Mouse (Mus musculus) CH12.LX (cell line): ENCODE results near the gene Iqschfp. TPM values are rescaled to one million over a fixed set of nuclear protein-coding genes. Genes with fewer than 3 reads are reported as not detected.

Source experiments
- DNase-seq: peaks from one replicate; pipeline ENCODE4 v3.0.0-alpha.2; 2013; ENCODE audit errors: extremely low read depth
- H3K27ac ChIP-seq: 2 replicates; pipeline ENCODE4 v1.5.1; 2012; ENCODE audit warnings: low read depth, mild to moderate bottlenecking, control low read depth, moderate library complexity; ENCODE audit not compliant: insufficient read depth
- H3K27me3 ChIP-seq: replicated peaks from 2 replicates; pipeline ENCODE3; 2012; ENCODE audit warnings: inconsistent platforms
- H3K36me3 ChIP-seq, 2 experiments: replicated peaks in 1 of 2; 2 replicates each; pipeline versions ENCODE3 to v1.6.1; 2012; ENCODE audit warnings: inconsistent platforms in 1 of 2, low read length in 1 of 2, mild to moderate bottlenecking in 1 of 2, mixed read lengths in 1 of 2, moderate library complexity in 1 of 2; ENCODE audit not compliant: control insufficient read depth in 1 of 2, insufficient read depth in 1 of 2
- H3K4me1 ChIP-seq, 2 experiments: 2 replicates each; pipeline ENCODE4 v1.6.1; 2012; ENCODE audit warnings: inconsistent platforms in 1 of 2, moderate library complexity in 1 of 2; ENCODE audit not compliant: insufficient read depth in 2 of 2, control insufficient read depth in 1 of 2
- H3K4me2 ChIP-seq: 2 replicates; pipeline ENCODE4 v1.6.1; 2012; ENCODE audit warnings: low read depth, mild to moderate bottlenecking, control low read depth; ENCODE audit not compliant: poor library complexity, insufficient read depth, severe bottlenecking
- H3K4me3 ChIP-seq, 3 experiments: fragments of 150-350 bp in 1 of 3; sonication (generic) in 1 of 3; replicated peaks in 1 of 3; 2 replicates each; pipeline versions ENCODE3 to v1.5.1; 2011 to 2012; ENCODE audit warnings: low read depth in 2 of 3, low read length in 2 of 3, mild to moderate bottlenecking in 2 of 3, moderate library complexity in 2 of 3, control low read depth in 1 of 3, improper control_type of control experiment in 1 of 3, inconsistent platforms in 1 of 3, mixed read lengths in 1 of 3; ENCODE audit not compliant: poor library complexity in 1 of 3
- H3K79me2 ChIP-seq: replicated peaks from 2 replicates; pipeline ENCODE4 v1.6.1; 2012; ENCODE audit warnings: mild to moderate bottlenecking, moderate library complexity; ENCODE audit not compliant: control insufficient read depth, poor library complexity, insufficient read depth, severe bottlenecking; ENCODE audit errors: extremely low read depth
- H3K9ac ChIP-seq: 2 replicates; pipeline ENCODE4 v1.6.1; 2012; ENCODE audit warnings: low read depth, mild to moderate bottlenecking, control low read depth, moderate library complexity; ENCODE audit not compliant: insufficient read depth
- H3K9me3 ChIP-seq: replicated peaks from 2 replicates; pipeline ENCODE3; 2012; ENCODE audit warnings: low read length, inconsistent platforms, mixed read lengths
- BHLHE40 ChIP-seq: IDR thresholded peaks from 2 replicates; pipeline ENCODE4 v1.6.1; 2011; ENCODE audit warnings: mild to moderate bottlenecking, low read depth, low read length, improper control_type of control experiment
- CHD2 ChIP-seq: IDR thresholded peaks from 2 replicates; pipeline ENCODE4 v1.6.1; 2011; ENCODE audit warnings: low read length, improper control_type of control experiment
- CTCF ChIP-seq, 2 experiments: IDR thresholded peaks in 1 of 2; conservative IDR thresholded peaks in 1 of 2; 2 replicates each; pipeline ENCODE4 v1.5.1; 2011 to 2012; ENCODE audit warnings: low read depth in 2 of 2, low read length in 2 of 2, improper control_type of control experiment in 1 of 2, inconsistent platforms in 1 of 2, mild to moderate bottlenecking in 1 of 2, moderate library complexity in 1 of 2
- ELF1 ChIP-seq: IDR thresholded peaks from 2 replicates; pipeline ENCODE4 v1.6.1; 2014; ENCODE audit warnings: low read depth, mild to moderate bottlenecking, inconsistent platforms, low read length, improper control_type of control experiment
- ETS1 ChIP-seq: conservative IDR thresholded peaks from 2 replicates; pipeline ENCODE4 v1.6.1; 2012; ENCODE audit warnings: low read depth, mild to moderate bottlenecking, inconsistent platforms, low read length, improper control_type of control experiment, moderate library complexity
- HCFC1 ChIP-seq: IDR thresholded peaks from 2 replicates; pipeline ENCODE4 v1.6.1; 2012; ENCODE audit warnings: low read depth, mild to moderate bottlenecking, inconsistent platforms, low read length, improper control_type of control experiment
- IRF4 ChIP-seq: IDR thresholded peaks from 2 replicates; pipeline ENCODE4 v1.6.1; 2014; ENCODE audit warnings: low read depth, mild to moderate bottlenecking, inconsistent platforms, low read length, improper control_type of control experiment
- JUN ChIP-seq: IDR thresholded peaks from 2 replicates; pipeline ENCODE4 v1.6.1; 2011; ENCODE audit warnings: low read depth, mild to moderate bottlenecking, low read length, improper control_type of control experiment, moderate library complexity; ENCODE audit not compliant: insufficient read depth
- KAT2A ChIP-seq: IDR thresholded peaks from 2 replicates; pipeline ENCODE4 v1.6.1; 2012; ENCODE audit warnings: low read length, improper control_type of control experiment, inconsistent platforms; ENCODE audit not compliant: insufficient replicate concordance
- MAFK ChIP-seq: IDR thresholded peaks from 2 replicates; pipeline ENCODE4 v1.6.1; 2011; ENCODE audit warnings: low read length, improper control_type of control experiment; ENCODE audit not compliant: insufficient replicate concordance
- MAX ChIP-seq: IDR thresholded peaks from 2 replicates; pipeline ENCODE4 v1.6.1; 2011; ENCODE audit warnings: low read length, improper control_type of control experiment
- MAZ ChIP-seq: IDR thresholded peaks from 2 replicates; pipeline ENCODE4 v1.6.1; 2012; ENCODE audit warnings: low read depth, mild to moderate bottlenecking, inconsistent platforms, low read length, improper control_type of control experiment, moderate library complexity
- MEF2A ChIP-seq: IDR thresholded peaks from 2 replicates; pipeline ENCODE4 v1.6.1; 2014; ENCODE audit warnings: low read depth, mild to moderate bottlenecking, inconsistent platforms, low read length, improper control_type of control experiment, borderline replicate concordance
- MXI1 ChIP-seq: IDR thresholded peaks from 2 replicates; pipeline ENCODE4 v1.6.1; 2011; ENCODE audit warnings: mild to moderate bottlenecking, low read depth, low read length, improper control_type of control experiment
- NELFE ChIP-seq: IDR thresholded peaks from 2 replicates; pipeline ENCODE4 v1.6.1; 2011; ENCODE audit warnings: low read depth, low read length, improper control_type of control experiment
- NRF1 ChIP-seq: IDR thresholded peaks from 2 replicates; pipeline ENCODE4 v1.6.1; 2014; ENCODE audit warnings: low read depth, mild to moderate bottlenecking, inconsistent platforms, low read length, improper control_type of control experiment, moderate library complexity
- POLR2A ChIP-seq: IDR thresholded peaks from 2 replicates; pipeline ENCODE4 v1.6.1; 2011; ENCODE audit warnings: low read depth, mild to moderate bottlenecking, improper control_type of control experiment, low read length
- POLR2AphosphoS2 ChIP-seq: IDR thresholded peaks from 2 replicates; pipeline ENCODE4 v1.6.1; 2011; ENCODE audit warnings: low read depth, low read length, improper control_type of control experiment
- RAD21 ChIP-seq: IDR thresholded peaks from 2 replicates; pipeline ENCODE4 v1.6.1; 2011; ENCODE audit warnings: low read depth, mild to moderate bottlenecking, low read length, improper control_type of control experiment, moderate library complexity
- RCOR1 ChIP-seq: conservative IDR thresholded peaks from 2 replicates; pipeline ENCODE4 v1.6.1; 2012; ENCODE audit warnings: low read depth, mild to moderate bottlenecking, inconsistent platforms, low read length, improper control_type of control experiment
- SMC3 ChIP-seq: IDR thresholded peaks from 2 replicates; pipeline ENCODE4 v1.6.1; 2011; ENCODE audit warnings: low read depth, low read length, improper control_type of control experiment
- TCF12 ChIP-seq: IDR thresholded peaks from 2 replicates; pipeline ENCODE4 v1.6.1; 2014; ENCODE audit warnings: low read depth, mild to moderate bottlenecking, inconsistent platforms, low read length, improper control_type of control experiment
- UBTF ChIP-seq: IDR thresholded peaks from 2 replicates; pipeline ENCODE4 v1.6.1; 2012; ENCODE audit warnings: low read depth, mild to moderate bottlenecking, inconsistent platforms, low read length, improper control_type of control experiment, moderate library complexity
- USF1 ChIP-seq: IDR thresholded peaks from 2 replicates; pipeline ENCODE4 v1.6.1; 2014; ENCODE audit warnings: low read depth, mild to moderate bottlenecking, inconsistent platforms, low read length, improper control_type of control experiment
- USF2 ChIP-seq: conservative IDR thresholded peaks from 2 replicates; pipeline ENCODE4 v1.6.1; 2011; ENCODE audit warnings: low read depth, low read length, improper control_type of control experiment
- ZMIZ1 ChIP-seq: IDR thresholded peaks from 2 replicates; pipeline ENCODE4 v1.6.1; 2012; ENCODE audit warnings: low read depth, mild to moderate bottlenecking, inconsistent platforms, low read length, improper control_type of control experiment
- ZNF384 ChIP-seq: IDR thresholded peaks from 2 replicates; pipeline ENCODE4 v1.6.1; 2012; ENCODE audit warnings: low read depth, low read length, improper control_type of control experiment, inconsistent platforms
- dilution Hi-C: fragments of 300-500 bp; cut with MboI; formaldehyde crosslinking; loops from 2 replicates; pipeline ENCODE4 v1.14.3; 2020; ENCODE audit warnings: low sequenced_read_pairs; ENCODE audit not compliant: extremely low pct_unique_long_range_greater_than_20kb, extremely low pct_ligation_motif_present
- in situ Hi-C: fragments of 300-500 bp; cut with MboI; formaldehyde crosslinking; loops from 3 replicates; pipeline ENCODE4 v1.14.3; 2019; ENCODE audit warnings: low sequenced_read_pairs, low pct_ligation_motif_present, low pct_unique_long_range_greater_than_20kb, mixed read lengths
- polyA plus RNA-seq: library from polyadenylated mRNA; unstranded; fragments of >175 nt; gene quantifications from 2 replicates; pipeline ENCODE4 v1.2.1, GENCODE M21; 2012; ENCODE audit warnings: low read depth; ENCODE audit not compliant: insufficient read length
- total RNA-seq, 2 experiments: library from RNA; depleted of rRNA; stranded (reverse); fragments of 300-350 nt in 1 of 2; fragments of >200 nt in 1 of 2; gene quantifications; 2 replicates each; pipeline ENCODE4 v1.2.3; 2012 to 2014

Gene Iqschfp
- total and polyA plus RNA-seq, 3 experiments: 0.13 to 0.25 TPM; not detected in 1

GRCm38 (mm10) chr3:67961934-67962639 is 70.1 kb downstream of the Iqschfp start:
- no peaks in the 10 kb centered on the region for H3K27me3 ChIP-seq
- H3K9ac ChIP-seq: no peak overlapping the region
- no peaks in the 10 kb centered on the region for H3K4me1 ChIP-seq
- H3K4me3 ChIP-seq: no peak overlapping the region
- no peaks in the 10 kb centered on the region for H3K79me2 ChIP-seq
- no peak for DNase-seq
- dilution Hi-C loops (no loop called here), in situ Hi-C loops (no loop called here)
- H3K9me3 ChIP-seq: no peaks in the 10 kb centered on the region
- no peaks in the 10 kb centered on the region for H3K36me3 ChIP-seq
- H3K27ac ChIP-seq: no peak overlapping the region
- no peak overlapping the region for H3K4me2 ChIP-seq
- TF ChIP-seq KAT2A (no peak), NELFE (no peak), HCFC1 (no peak), TCF12 (no peak), IRF4 (no peak), MAX (no peak), MXI1 (no peak), MAZ (no peak), USF2 (no peak), ZNF384 (no peak), NRF1 (no peak), JUN (no peak), MAFK (no peak), POLR2AphosphoS2 (no peak), RCOR1 (no peak), RAD21 (no peak), SMC3 (no peak), USF1 (no peak)

GRCm38 (mm10) chr3:67974340-67974998 is 82.4 kb downstream of the Iqschfp start:
- Histone ChIP-seq H3K27ac (no peak overlapping the region), H3K4me2 (no peak overlapping the region), H3K4me3 (no peak overlapping the region), H3K9ac (no peak overlapping the region), H3K79me2 (no peaks in the 10 kb centered on the region), H3K27me3 (no peaks in the 10 kb centered on the region), H3K4me1 (no peaks in the 10 kb centered on the region), H3K9me3 (peaks cover 2% of the 10 kb centered on the region), H3K36me3 (no peaks in the 10 kb centered on the region)
- in situ Hi-C loops (no loop called here), dilution Hi-C loops (no loop called here)
- no peak for DNase-seq
- TF ChIP-seq USF2 (no peak), MEF2A (no peak), ZMIZ1 (no peak), POLR2A (no peak), MAX (no peak), CTCF (conservative IDR thresholded peaks at IDR 0.05 in 1 of 2, IDR thresholded peaks at IDR 0.05 in 1 of 2; ENCODE audit: low read depth in 2 of 2, low read length in 2 of 2) (no peak), BHLHE40 (no peak), CHD2 (no peak), ETS1 (no peak), JUN (no peak), RAD21 (no peak), NRF1 (no peak), UBTF (no peak), SMC3 (no peak), ELF1 (no peak)
